Mouse (Mus musculus) liver, postnatal 0 days (tissue): ENCODE data around the gene Fat4. TPM values are rescaled to one million over a fixed set of nuclear protein-coding genes. Genes with fewer than 3 reads are reported as not detected.

Source experiments
- ATAC-seq: fragments of 200-750 bp; cut with Nextera tagmentation; 2 replicates; pipeline ENCODE4 v1.8.0; 2017; ENCODE audit warnings: mild to moderate bottlenecking, moderate library complexity
- DNase-seq: peaks from one replicate; pipeline ENCODE4 v3.0.0-alpha.2; 2016
- H3K27ac ChIP-seq: fragments of 300-500 bp; sonication (generic); 2 replicates; pipeline ENCODE4 v1.5.1; 2014; ENCODE audit warnings: antibody characterized with exemption, moderate library complexity, mild to moderate bottlenecking, low read depth
- H3K27me3 ChIP-seq: fragments of 300-500 bp; sonication (generic); 2 replicates; pipeline ENCODE4 v1.6.1; 2014; ENCODE audit warnings: low read length, control low read depth, mixed read lengths; ENCODE audit not compliant: insufficient read depth
- H3K36me3 ChIP-seq: fragments of 300-500 bp; sonication (generic); replicated peaks from 2 replicates; pipeline ENCODE4 v1.6.1; 2014; ENCODE audit warnings: mild to moderate bottlenecking, control low read depth, low read length, moderate library complexity, mixed read lengths; ENCODE audit not compliant: insufficient read depth
- H3K4me1 ChIP-seq: fragments of 300-500 bp; sonication (generic); 2 replicates; pipeline ENCODE4 v1.6.1; 2014; ENCODE audit warnings: antibody characterized with exemption, mild to moderate bottlenecking, control low read depth; ENCODE audit not compliant: insufficient read depth
- H3K4me2 ChIP-seq: fragments of 300-500 bp; sonication (generic); 2 replicates; pipeline ENCODE4 v1.6.1; 2014; ENCODE audit warnings: low read depth, mild to moderate bottlenecking, low read length, moderate library complexity, mixed read lengths
- H3K4me3 ChIP-seq: fragments of 300-500 bp; sonication (generic); 2 replicates; pipeline ENCODE4 v1.5.1; 2014; ENCODE audit warnings: low read depth, low read length
- H3K9ac ChIP-seq: fragments of 300-500 bp; sonication (generic); replicated peaks from 2 replicates; pipeline ENCODE4 v1.6.1; 2014; ENCODE audit warnings: mild to moderate bottlenecking, moderate library complexity
- H3K9me3 ChIP-seq: fragments of 300-500 bp; sonication (generic); 2 replicates; pipeline ENCODE4 v1.6.1; 2016; ENCODE audit warnings: mild to moderate bottlenecking, control low read depth, low read length, mixed read lengths
- CTCF ChIP-seq: sonication (generic); IDR thresholded peaks from 2 replicates; pipeline ENCODE4 v1.5.1; 2016; ENCODE audit warnings: antibody characterized with exemption, low read depth
- EP300 ChIP-seq: IDR thresholded peaks from 2 replicates; pipeline ENCODE4 v1.6.1; 2016; ENCODE audit warnings: antibody characterized with exemption, low read depth, mild to moderate bottlenecking
- WGBS: fragments of 180-500 bp; shearing (Covaris S2); extraction: QIAGEN DNeasy Blood & Tissue Kit; methylation state at CpG from one replicate; pipeline ENCODE4 v1.1.7; 2014; ENCODE audit not compliant: insufficient replicate concordance; 5-methylcytosine and 5-hydroxymethylcytosine counted together
- polyA plus RNA-seq: library from polyadenylated mRNA; unstranded; fragments of >200 nt; fragmentation: Nextera tagmentation; extraction: Ambion mirVana; gene quantifications from 2 replicates; pipeline ENCODE4 v1.2.1, GENCODE M21; 2015

The Fat4 gene
- polyA plus RNA-seq, 1 experiment from 2014 or later = 0.26 TPM

DNA sequence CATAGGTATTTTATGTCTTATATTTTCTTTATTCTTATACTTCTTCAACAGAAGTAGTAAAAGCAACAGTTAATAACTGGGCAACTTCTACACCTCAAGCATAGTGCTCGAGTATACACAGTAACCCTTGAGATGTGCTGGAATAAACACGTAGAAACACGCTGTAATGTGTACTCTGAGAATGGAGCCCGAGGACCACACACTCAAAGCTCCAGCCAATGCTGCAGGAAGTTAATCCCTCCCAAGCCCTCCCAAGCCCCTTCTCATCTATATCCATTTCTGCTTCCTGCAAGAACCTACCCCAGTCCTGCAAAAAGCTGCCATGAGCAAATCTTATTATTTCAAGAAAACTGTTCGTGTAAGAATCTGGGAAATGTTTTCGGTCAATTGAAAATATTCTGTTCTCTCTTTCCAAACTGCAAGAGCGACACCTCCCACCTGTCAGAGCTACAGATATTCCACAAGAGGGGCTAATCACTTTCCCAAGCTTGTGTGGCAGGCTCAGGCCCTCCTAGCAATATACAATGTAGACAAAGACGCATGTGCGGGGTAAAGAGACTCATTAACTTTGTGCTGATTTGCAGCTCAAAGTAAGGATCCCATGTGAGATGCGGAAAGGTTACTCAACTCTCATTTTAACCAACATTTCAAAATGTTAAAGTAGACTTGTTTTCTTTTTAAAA, 161.0 kb downstream of the Fat4 start:
- H3K27me3 ChIP-seq = no peaks in the 10 kb centered on the region
- H3K9ac ChIP-seq = no peak overlapping the region
- H3K27ac ChIP-seq = no peak overlapping the region
- 78% methylated on average over 10 of the region's 10 CpGs for WGBS
- no peak overlapping the region for H3K4me2 ChIP-seq
- H3K9me3 ChIP-seq = no peaks in the 10 kb centered on the region
- H3K36me3 ChIP-seq = no peaks in the 10 kb centered on the region
- H3K4me1 ChIP-seq = no peaks in the 10 kb centered on the region
- ATAC-seq (no peak), DNase-seq (no peak)
- TF ChIP-seq CTCF (no peak), EP300 (no peak)
- no peak overlapping the region for H3K4me3 ChIP-seq

DNA sequence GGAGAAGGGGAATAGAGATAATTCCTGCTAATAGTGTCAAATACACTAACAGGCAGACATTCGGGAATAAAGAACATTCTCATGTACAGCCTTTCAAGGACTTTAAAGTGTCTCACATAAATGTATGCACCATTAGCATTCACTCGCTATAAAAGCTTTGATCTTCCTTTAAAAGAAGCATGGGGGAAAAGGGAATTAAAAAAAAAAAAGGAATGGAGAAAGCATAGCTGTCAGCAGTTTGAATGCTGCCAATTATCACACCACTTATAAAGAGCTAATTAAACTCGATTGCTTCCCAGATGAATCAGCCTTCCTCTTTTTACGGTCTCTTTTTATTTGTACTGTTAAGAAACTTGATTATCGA, 161.5 kb downstream of the Fat4 start:
- no peak for DNase-seq
- TF ChIP-seq EP300 (no peak), CTCF (no peak)
- Histone ChIP-seq H3K9me3 (no peaks in the 10 kb centered on the region), H3K4me3 (no peak overlapping the region), H3K27ac (no peak overlapping the region), H3K36me3 (no peaks in the 10 kb centered on the region), H3K9ac (no peak overlapping the region), H3K4me1 (no peaks in the 10 kb centered on the region), H3K27me3 (no peaks in the 10 kb centered on the region), H3K4me2 (no peak overlapping the region)
- 81% methylated on average over 5 of the region's 5 CpGs for WGBS
- ATAC-seq = no peak

DNA sequence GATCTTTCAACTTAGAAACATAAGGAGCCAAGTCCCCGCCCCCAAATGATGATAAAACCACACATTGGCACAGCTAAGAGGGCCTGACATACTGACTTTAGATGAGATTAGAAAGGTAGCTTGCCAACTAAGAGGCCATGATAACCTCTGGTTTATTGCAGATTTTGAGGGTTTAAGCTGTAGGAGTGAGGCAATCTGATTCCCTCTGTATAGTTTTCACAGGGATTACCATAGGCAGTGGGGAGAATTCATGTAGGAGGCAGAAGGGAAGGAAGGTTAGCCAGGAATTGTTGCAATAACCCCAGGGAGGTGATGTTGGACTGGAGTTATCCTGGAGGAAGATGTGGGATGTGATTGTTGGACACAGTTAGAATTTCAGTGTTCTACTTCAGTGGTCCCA, 163.4 kb downstream of the Fat4 start:
- 91% methylated on average over 1 of the region's 1 CpGs for WGBS
- Histone ChIP-seq H3K36me3 (no peaks in the 10 kb centered on the region), H3K9ac (no peak overlapping the region), H3K4me3 (no peak overlapping the region), H3K9me3 (no peaks in the 10 kb centered on the region), H3K4me1 (no peaks in the 10 kb centered on the region), H3K4me2 (no peak overlapping the region), H3K27ac (no peak overlapping the region), H3K27me3 (no peaks in the 10 kb centered on the region)
- no peak for ATAC-seq
- DNase-seq = no peak
- no peak for TF ChIP-seq CTCF
- no peak for TF ChIP-seq EP300

DNA sequence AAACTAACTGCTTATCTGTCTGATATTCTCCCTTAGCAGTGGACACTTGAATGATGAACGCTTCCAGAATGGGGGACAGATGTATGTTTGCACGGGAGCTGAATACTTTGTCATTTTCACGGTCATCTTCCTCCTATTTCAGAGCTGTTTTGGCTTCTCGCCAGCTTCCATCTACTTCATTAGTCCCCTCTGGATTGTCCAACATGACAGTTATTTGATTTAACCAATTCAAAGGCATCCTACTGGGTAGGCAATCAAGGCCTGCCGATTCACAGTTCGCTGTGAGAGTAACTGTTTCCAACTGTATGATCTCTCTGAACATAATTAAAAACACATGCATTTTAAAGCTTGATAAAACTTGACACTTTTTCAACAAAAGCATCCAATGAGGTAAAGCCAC, 166.3 kb downstream of the Fat4 start:
- ATAC-seq = no peak
- no peak for DNase-seq
- H3K27ac ChIP-seq = no peak overlapping the region
- no peaks in the 10 kb centered on the region for H3K36me3 ChIP-seq
- 74% methylated on average over 6 of the region's 6 CpGs for WGBS
- H3K4me1 ChIP-seq = no peaks in the 10 kb centered on the region
- H3K9me3 ChIP-seq = no peaks in the 10 kb centered on the region
- no peak for TF ChIP-seq CTCF
- TF ChIP-seq EP300 = no peak
- H3K4me2 ChIP-seq = no peak overlapping the region
- H3K9ac ChIP-seq = no peak overlapping the region
- H3K4me3 ChIP-seq = no peak overlapping the region
- H3K27me3 ChIP-seq = no peaks in the 10 kb centered on the region
